In genomic region chr3:114107099-114107498, GRCm38 (mm10) we compare ENCODE assay signal across 13 mouse cellular contexts.
DNase-seq lines count a peak whose midpoint lies in the region; ATAC-seq and TF ChIP-seq lines count a peak whose summit lies in the region.
"Had no signal": no experiment of that assay in that cellular context is flagged by ENCODE, and none has a peak within 500 bp of the region (broad histone marks: within the 10 kb centered on the region; RNA-seq: fewer than 3 reads in every experiment).

No protein-coding gene starts in this region.

- TF ChIP-seq POLR2A in liver, adult 2 months (IDR thresholded peaks at IDR 0.05; ENCODE audit: extremely low read depth, insufficient read depth, low read length): no peak
- no peak for TF ChIP-seq POLR2A in MEL (IDR thresholded peaks at IDR 0.05; ENCODE audit: control insufficient read depth in 1 of 2, insufficient read depth in 1 of 2, low read depth in 1 of 2, low read length in 2 of 2, poor library complexity in 1 of 2)

- H3K4me1 ChIP-seq in embryonic facial prominence, embryonic 11.5 days (ENCODE audit: control insufficient read depth, insufficient read depth, low read length): no peaks in the 10 kb centered on the region
- H3K4me1 ChIP-seq in embryonic facial prominence, embryonic 10.5 days: no peaks in the 10 kb centered on the region
- no peaks in the 10 kb centered on the region for H3K4me1 ChIP-seq in liver, adult 2 months (ENCODE audit: control insufficient read depth, insufficient read depth, low read length)
- H3K4me1 ChIP-seq in liver, embryonic 11.5 days (replicated peaks; ENCODE audit: control insufficient read depth, insufficient read depth, low read length): no peaks in the 10 kb centered on the region
- no peaks in the 10 kb centered on the region for H3K4me1 ChIP-seq in MEL (ENCODE audit: control insufficient read depth in 1 of 2, insufficient read depth in 2 of 2, low read length in 2 of 2)
- H3K4me1 ChIP-seq: hindbrain, embryonic 15.5 days; limb, embryonic 15.5 days had no signal

- ATAC-seq in embryonic facial prominence, embryonic 11.5 days (replicated peaks; ENCODE audit: insufficient number of reproducible peaks, low FRiP score, low TSS enrichment, low read depth): no peak
- ATAC-seq in liver, embryonic 11.5 days (replicated peaks; ENCODE audit: low FRiP score): no peak

- no peaks in the 10 kb centered on the region for H3K79me2 ChIP-seq in liver, adult 2 months (ENCODE audit: control insufficient read depth, insufficient read depth, low read length)
- H3K79me2 ChIP-seq in MEL (ENCODE audit: control insufficient read depth, insufficient read depth, low read length, poor library complexity): no peaks in the 10 kb centered on the region

- no peak overlapping the region for H3K4me3 ChIP-seq in embryonic facial prominence, embryonic 11.5 days (ENCODE audit: low read depth, low read length)
- no peak overlapping the region for H3K4me3 ChIP-seq in embryonic facial prominence, embryonic 10.5 days
- no peak overlapping the region for H3K4me3 ChIP-seq in liver, adult 2 months (ENCODE audit: insufficient read depth, low read depth, low read length)
- H3K4me3 ChIP-seq in liver, embryonic 11.5 days (ENCODE audit: low read depth, low read length): no peak overlapping the region
- H3K4me3 ChIP-seq in MEL (ENCODE audit: control insufficient read depth in 1 of 2, insufficient read depth in 1 of 2, low read depth in 2 of 2, low read length in 2 of 2): no peak overlapping the region
- H3K4me3 ChIP-seq: hindbrain, embryonic 15.5 days; limb, embryonic 15.5 days had no signal

- TF ChIP-seq CTCF in liver, adult 2 months (IDR thresholded peaks at IDR 0.05; ENCODE audit: low read depth, low read length): no peak
- TF ChIP-seq CTCF in MEL (IDR thresholded peaks at IDR 0.05 in 2 of 3, conservative IDR thresholded peaks at IDR 0.05 in 1 of 3; ENCODE audit: control insufficient read depth in 1 of 3, insufficient read depth in 1 of 3, low read depth in 2 of 3, low read length in 3 of 3, poor library complexity in 1 of 3, severe bottlenecking in 1 of 3): peak in 1 of 3 experiments; percentile 42; a peak in 2 of 6 replicates

- H3K27me3 ChIP-seq in embryonic facial prominence, embryonic 11.5 days (ENCODE audit: control insufficient read depth, insufficient read depth, low read length): no peaks in the 10 kb centered on the region
- H3K27me3 ChIP-seq in embryonic facial prominence, embryonic 10.5 days (replicated peaks; ENCODE audit: low read depth, poor library complexity, severe bottlenecking): no peaks in the 10 kb centered on the region
- no peaks in the 10 kb centered on the region for H3K27me3 ChIP-seq in liver, adult 2 months (ENCODE audit: control insufficient read depth, insufficient read depth, low read length)
- no peaks in the 10 kb centered on the region for H3K27me3 ChIP-seq in liver, embryonic 11.5 days (replicated peaks; ENCODE audit: control insufficient read depth, insufficient read depth, low read length)
- H3K27me3 ChIP-seq in MEL (ENCODE audit: control insufficient read depth in 1 of 2, insufficient read depth in 2 of 2, low read length in 2 of 2): no peaks in the 10 kb centered on the region
- H3K27me3 ChIP-seq: hindbrain, embryonic 15.5 days; limb, embryonic 15.5 days had no signal

- no peaks in the 10 kb centered on the region for H3K9me3 ChIP-seq in embryonic facial prominence, embryonic 11.5 days (replicated peaks; ENCODE audit: control insufficient read depth, low read length)
- H3K9me3 ChIP-seq in embryonic facial prominence, embryonic 10.5 days: no peaks in the 10 kb centered on the region
- no peaks in the 10 kb centered on the region for H3K9me3 ChIP-seq in liver, embryonic 11.5 days (ENCODE audit: control insufficient read depth, low read length)
- no peaks in the 10 kb centered on the region for H3K9me3 ChIP-seq in MEL (replicated peaks; ENCODE audit: insufficient read depth, low read length)
- H3K9me3 ChIP-seq: hindbrain, embryonic 15.5 days; limb, embryonic 15.5 days had no signal

- 29% methylated on average over 7 of the region's 7 CpGs for WGBS in embryonic facial prominence, embryonic 11.5 days
- WGBS in embryonic facial prominence, embryonic 10.5 days: 29% methylated on average over 7 of the region's 7 CpGs
- WGBS in liver, adult 2 months: 21% methylated on average over 7 of the region's 7 CpGs
- WGBS in liver, embryonic 11.5 days: 23% methylated on average over 7 of the region's 7 CpGs

- no peak for TF ChIP-seq EP300 in MEL (IDR thresholded peaks at IDR 0.05; ENCODE audit: low read depth in 1 of 2, low read length in 2 of 2)

- no peak overlapping the region for H3K27ac ChIP-seq in embryonic facial prominence, embryonic 11.5 days (replicated peaks; ENCODE audit: low read depth, low read length)
- no peak overlapping the region for H3K27ac ChIP-seq in embryonic facial prominence, embryonic 10.5 days (replicated peaks)
- H3K27ac ChIP-seq in liver, adult 2 months (replicated peaks; ENCODE audit: insufficient read depth, low read depth, low read length): no peak overlapping the region
- no peak overlapping the region for H3K27ac ChIP-seq in liver, embryonic 11.5 days (ENCODE audit: low read depth, low read length)
- H3K27ac ChIP-seq in MEL (ENCODE audit: control insufficient read depth, low read depth, low read length): no peak overlapping the region
- H3K27ac ChIP-seq: hindbrain, embryonic 15.5 days; limb, embryonic 15.5 days had no signal

- DNase-seq in embryonic facial prominence, embryonic 11.5 days (ENCODE audit: low spot score): peak; percentile 50
- no peak for DNase-seq in embryonic facial prominence, embryonic 10.5 days (ENCODE audit: low spot score)
- DNase-seq in liver, adult 2 months (ENCODE audit: extremely low read depth, low read depth, low spot score): peak; percentile 16
- DNase-seq in liver, embryonic 11.5 days (ENCODE audit: low spot score): no peak
- DNase-seq in MEL (ENCODE audit: low read depth, low spot score): peak; percentile 38
- peak; percentile 3 for DNase-seq in forelimb bud, embryonic 11.5 days (ENCODE audit: low read depth, low spot score)
- DNase-seq in left cerebral cortex, adult 11 months (ENCODE audit: low spot score): no peak
- DNase-seq in T-cell, adult 2 months (ENCODE audit: low spot score): no peak
- DNase-seq: adrenal gland, adult 8-10 months; cerebellum, adult 9-10 months had no signal

- TF ChIP-seq RAD21 in MEL (IDR thresholded peaks at IDR 0.05; ENCODE audit: low read depth, low read length): peak; percentile 51

- no peaks in the 10 kb centered on the region for H3K36me3 ChIP-seq in embryonic facial prominence, embryonic 11.5 days (replicated peaks; ENCODE audit: control insufficient read depth, insufficient read depth, low read depth, low read length)
- H3K36me3 ChIP-seq in embryonic facial prominence, embryonic 10.5 days (replicated peaks): peaks cover 11% of the 10 kb centered on the region; the same call in 1 of the 2 replicates
- H3K36me3 ChIP-seq in liver, adult 2 months (ENCODE audit: control insufficient read depth, insufficient read depth, low read length): no peaks in the 10 kb centered on the region
- H3K36me3 ChIP-seq in liver, embryonic 11.5 days (ENCODE audit: control insufficient read depth, insufficient read depth, low read length): no peaks in the 10 kb centered on the region
- no peaks in the 10 kb centered on the region for H3K36me3 ChIP-seq in MEL (ENCODE audit: control insufficient read depth in 1 of 2, insufficient read depth in 2 of 2, low read length in 2 of 2)

- no peak overlapping the region for H3K4me2 ChIP-seq in embryonic facial prominence, embryonic 11.5 days (ENCODE audit: low read depth, low read length)
- H3K4me2 ChIP-seq in liver, embryonic 11.5 days: no peak overlapping the region
- H3K4me2 ChIP-seq: hindbrain, embryonic 15.5 days; limb, embryonic 15.5 days; midbrain, embryonic 11.5 days had no signal

- no peak overlapping the region for H3K9ac ChIP-seq in embryonic facial prominence, embryonic 11.5 days (replicated peaks; ENCODE audit: low read length)
- H3K9ac ChIP-seq in liver, adult 2 months (ENCODE audit: low read depth, low read length): no peak overlapping the region
- H3K9ac ChIP-seq in liver, embryonic 11.5 days (ENCODE audit: low read depth, low read length): no peak overlapping the region
- H3K9ac ChIP-seq in MEL (ENCODE audit: control insufficient read depth, low read depth, low read length, poor library complexity, severe bottlenecking): no peak overlapping the region
- H3K9ac ChIP-seq: hindbrain, embryonic 15.5 days; limb, embryonic 15.5 days had no signal

TF ChIP-seq in MEL, 35 proteins besides CTCF, POLR2A, EP300 and RAD21:
- peak; percentile 48 for TF ChIP-seq SMC3 (IDR thresholded peaks at IDR 0.05; ENCODE audit: low read depth, low read length)
- 0 out of 2 replicates have a peak, but pooled peaks have one; percentile 31 for TF ChIP-seq ZNF384 (IDR thresholded peaks at IDR 0.05; ENCODE audit: low read depth, low read length)
- TF ChIP-seq ZC3H11A (IDR thresholded peaks at IDR 0.05; ENCODE audit: low read depth, low read length): peak; percentile 34; the same call in 1 of the 2 replicates
- TF ChIP-seq TBP (IDR thresholded peaks at IDR 0.05; ENCODE audit: low read depth, low read length): no peak

Comparison
In these comparisons a context has a peak if more than half of its experiments do, and no peak if none do; other contexts are left out.
1. DNase-seq: peak in embryonic facial prominence, embryonic 11.5 days (single experiment), liver, adult 2 months (single experiment), MEL (single experiment) and forelimb bud, embryonic 11.5 days (single experiment); none in embryonic facial prominence, embryonic 10.5 days (single experiment), liver, embryonic 11.5 days (single experiment), left cerebral cortex, adult 11 months (single experiment) and T-cell, adult 2 months (single experiment).